Mouse (Mus musculus): ENCODE results near the gene Glce.

The Glce gene

DNA sequence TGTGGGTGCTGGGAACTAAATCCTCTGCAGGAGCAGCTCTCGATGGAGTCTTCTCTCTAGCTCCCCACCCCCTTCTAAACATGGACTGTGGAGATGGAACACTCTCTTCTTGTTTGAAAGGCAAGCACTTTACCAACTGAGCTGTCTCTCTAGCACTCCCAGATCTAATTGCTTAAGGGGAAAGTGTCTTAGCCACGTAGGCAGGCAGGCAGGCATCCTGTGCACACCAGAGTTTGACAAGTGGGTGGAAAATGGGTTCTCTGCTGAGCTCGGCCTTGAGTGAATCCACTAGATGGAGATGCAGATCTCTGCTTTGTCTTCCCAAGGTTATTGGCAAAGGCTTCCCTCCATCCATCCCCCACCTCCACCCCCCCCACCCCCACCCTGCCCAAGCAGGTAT is 94.4 kb downstream of the Glce start:
- CTCF ChIA-PET = no interaction called here

GRCm38 (mm10) chr9:62026600-62026999 is 95.9 kb downstream of the Glce start, which contains the start of gene Paqr5:
TSS of gene Paqr5 (minus strand) at chr9:62026856.
- CTCF ChIA-PET = interaction anchor here (0.8 to 1.2 kb wide), 2 partner anchors 13 to 76 kb away, joined by 8 to 12 read pairs; no protein-coding TSS in a partner anchor

DNA sequence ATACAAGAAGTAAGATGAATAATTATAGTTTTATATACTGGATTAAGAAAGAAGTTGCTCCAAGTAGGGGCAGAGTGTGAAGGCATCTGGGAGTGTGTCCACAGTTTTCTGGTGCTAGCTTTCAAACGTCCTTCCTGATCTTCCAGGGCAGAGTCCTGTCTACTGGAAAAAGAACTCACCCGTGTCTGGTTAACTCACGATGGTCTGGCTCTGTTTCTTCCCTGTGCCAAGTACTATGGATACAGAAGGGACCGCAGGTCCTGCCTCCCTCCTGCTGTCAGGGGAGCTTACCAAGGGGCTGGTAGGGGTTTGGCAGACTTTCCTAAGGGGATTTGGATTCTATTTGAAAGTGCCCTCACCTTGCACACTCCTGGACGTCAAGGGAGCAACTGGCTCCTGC is 97.4 kb downstream of the Glce start:
- CTCF ChIA-PET = no interaction called here

GRCm38 (mm10) chr9:62023879-62024278 is 98.6 kb downstream of the Glce start:
- CTCF ChIA-PET = no interaction called here

GRCm38 (mm10) chr9:62022961-62023680 is 99.3 kb downstream of the Glce start:
- CTCF ChIA-PET = no interaction called here

DNA sequence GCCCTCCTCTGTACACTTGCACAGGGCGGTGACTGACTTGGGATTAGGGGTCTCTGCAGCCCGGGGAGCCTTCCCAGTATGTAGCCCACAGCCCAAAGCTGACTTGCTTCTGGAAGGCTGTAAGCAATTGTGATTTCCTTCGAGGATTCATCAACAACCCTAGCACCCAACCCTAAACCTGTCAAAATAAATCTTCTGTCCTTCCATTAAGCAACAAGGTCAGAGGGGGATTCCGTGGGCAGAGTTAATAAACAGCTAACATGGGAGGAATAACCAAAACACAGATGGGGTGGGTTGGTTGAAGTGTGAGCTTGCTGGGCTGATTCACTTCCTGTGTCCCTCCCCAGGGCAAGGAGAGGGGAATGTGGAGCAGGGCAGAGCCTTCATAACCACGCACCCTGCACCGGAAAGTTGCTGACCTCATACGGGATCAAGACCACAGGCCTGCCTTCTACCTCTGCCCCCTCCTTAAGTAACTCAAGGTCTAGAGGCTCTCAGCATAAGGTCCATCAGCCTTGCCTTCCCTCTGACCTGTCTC is 100.8 kb downstream of the Glce start:
- CTCF ChIA-PET = interaction anchor here (0.5 kb wide), 1 partner anchor 25 kb away, joined by 7 read pairs; no protein-coding TSS in a partner anchor

DNA sequence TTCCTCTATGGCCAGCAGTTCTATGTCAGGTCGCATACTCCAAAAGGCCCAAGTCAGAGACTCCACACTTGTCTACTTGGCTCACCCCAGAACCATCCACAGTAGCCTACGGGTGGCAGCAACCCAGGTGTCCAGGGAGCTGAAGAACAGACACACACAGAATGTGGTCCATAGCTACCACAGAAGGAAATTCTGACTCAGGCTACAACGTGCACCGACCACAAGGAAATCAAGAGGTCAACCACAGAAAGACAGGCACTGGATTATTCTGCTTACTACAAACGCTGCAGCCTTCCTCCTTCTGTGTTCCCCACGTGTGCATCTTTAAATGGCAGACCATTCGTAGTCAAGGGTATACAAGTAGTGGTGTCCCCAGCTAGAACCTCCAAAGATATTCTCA is 102.2 kb downstream of the Glce start:
- CTCF ChIA-PET = no interaction called here

DNA sequence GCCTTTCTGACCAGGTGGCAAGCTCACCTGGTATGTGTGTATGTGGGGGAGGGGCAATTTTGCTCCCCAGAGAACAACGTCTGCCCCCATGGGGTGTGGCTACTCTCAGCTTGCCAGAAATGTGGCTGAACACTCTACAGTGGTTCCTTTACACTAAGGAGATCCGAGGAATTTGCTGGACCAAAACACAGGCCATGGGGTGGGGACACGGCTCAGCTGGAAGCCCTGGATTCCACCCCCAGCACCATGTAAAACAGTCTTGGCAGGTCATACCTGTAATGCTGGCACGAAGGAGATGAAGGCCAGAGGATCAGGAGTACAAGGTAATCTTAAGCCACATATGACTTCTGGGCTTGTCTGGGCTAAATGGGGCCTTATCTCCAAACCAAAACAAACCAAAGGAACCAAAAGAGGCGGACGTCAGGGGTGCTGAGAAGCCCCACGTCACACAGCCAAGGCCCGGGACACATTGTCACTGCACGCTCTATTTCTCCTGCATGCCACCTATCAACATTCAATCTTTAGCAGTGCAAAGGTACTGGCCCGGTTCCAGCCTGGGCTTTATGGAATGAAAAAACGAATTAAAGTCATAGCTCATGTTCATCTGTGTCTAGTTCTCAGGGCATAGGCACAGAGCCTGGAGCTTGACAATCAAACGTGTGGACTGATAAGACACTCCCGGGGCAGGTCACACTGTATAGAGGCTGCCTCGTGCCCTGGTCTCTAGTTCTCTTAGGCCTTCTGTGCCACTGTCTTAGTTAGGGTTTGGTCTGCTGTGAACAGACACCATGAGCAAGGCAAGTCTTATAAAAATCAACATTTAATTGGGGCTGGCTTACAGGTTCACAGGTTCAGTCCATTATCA is 104.0 kb downstream of the Glce start:
- CTCF ChIA-PET = interaction anchor here (0.6 kb wide), 1 partner anchor 175 kb away, joined by 3 read pairs; no protein-coding TSS in a partner anchor

DNA sequence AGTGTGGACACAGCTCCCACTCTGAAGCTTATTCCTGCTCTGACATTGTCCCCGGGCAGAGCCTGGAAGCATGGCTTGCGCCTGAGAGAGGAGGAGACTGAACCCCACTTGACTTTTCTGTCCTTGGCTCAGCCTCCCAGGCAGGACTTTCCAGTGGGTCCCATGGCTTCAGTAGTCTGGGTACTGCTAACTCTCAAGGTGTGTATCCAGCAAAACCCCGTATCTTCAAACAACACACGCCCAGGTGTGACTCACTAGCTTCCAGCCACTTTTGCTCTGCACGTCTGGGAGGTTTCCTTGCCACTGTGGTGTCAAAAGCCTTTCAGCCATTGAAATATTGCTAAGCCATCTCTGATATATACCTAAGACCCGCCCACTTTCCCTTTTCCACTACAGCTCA is 105.1 kb downstream of the Glce start:
- CTCF ChIA-PET = no interaction called here

GRCm38 (mm10) chr9:62015504-62015903 is 107.0 kb downstream of the Glce start:
- CTCF ChIA-PET = no interaction called here

- CTCF ChIA-PET = interaction anchor here (0.6 kb wide), 1 partner anchor 312 kb away, joined by 4 read pairs; no protein-coding TSS in a partner anchor
Measured at GRCm38 (mm10) chr9:62013316-62014097, 108.9 kb downstream of the Glce start.

DNA sequence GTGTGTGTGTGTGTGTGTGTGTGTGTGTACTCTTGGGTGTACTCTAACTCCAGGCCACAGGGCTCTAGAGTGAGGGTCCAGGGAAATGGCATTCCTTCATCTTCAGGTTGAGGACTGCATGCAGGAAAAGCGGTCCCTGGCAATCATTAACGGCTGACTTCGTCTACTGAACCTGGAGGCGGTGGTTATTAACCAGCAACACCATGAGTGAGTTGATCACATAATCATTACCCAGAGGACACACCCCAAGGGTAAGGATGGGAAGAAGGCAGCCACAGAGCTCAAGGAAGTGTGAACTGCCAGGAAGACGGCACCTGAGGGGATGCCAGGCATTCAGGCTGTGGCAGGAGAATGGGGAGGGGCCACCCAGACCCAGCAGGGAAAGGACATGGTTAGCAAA is 114.1 kb downstream of the Glce start:
- CTCF ChIA-PET = no interaction called here
